Comparison of ENCODE assay signal across 14 mouse cellular contexts in genomic region chr13:43715466-43715865, GRCm38 (mm10).
"Had no signal": no experiment of that assay in that cellular context is flagged by ENCODE, and none has a peak within 500 bp of the region (broad histone marks: within the 10 kb centered on the region; RNA-seq: fewer than 3 reads in every experiment).

No protein-coding gene starts in this region.

- H3K4me3 ChIP-seq: limb, embryonic 10.5 days; limb, embryonic 13.5 days; liver, embryonic 12.5 days; liver, embryonic 15.5 days had no signal

- H3K9ac ChIP-seq: limb, embryonic 13.5 days; liver, embryonic 12.5 days; liver, embryonic 15.5 days had no signal

- H3K36me3 ChIP-seq: limb, embryonic 10.5 days; limb, embryonic 13.5 days; liver, embryonic 12.5 days; liver, embryonic 15.5 days had no signal

- H3K4me2 ChIP-seq: limb, embryonic 13.5 days; liver, embryonic 12.5 days; liver, embryonic 15.5 days; midbrain, embryonic 11.5 days had no signal

- H3K27ac ChIP-seq: kidney, postnatal 0 days; limb, embryonic 10.5 days; limb, embryonic 13.5 days; liver, embryonic 12.5 days; liver, embryonic 15.5 days had no signal

- DNase-seq: kidney, adult 2 months; kidney, postnatal 36 days; liver; lung, adult 18-20 months; lung, postnatal 14 days; lung, postnatal 4 days; midbrain, embryonic 14.5 days; thymus, postnatal 25 days had no signal

- H3K4me1 ChIP-seq: limb, embryonic 10.5 days; limb, embryonic 13.5 days; liver, embryonic 15.5 days had no signal

- ATAC-seq: liver, embryonic 12.5 days had no signal

- H3K9me3 ChIP-seq: limb, embryonic 10.5 days; limb, embryonic 13.5 days; liver, embryonic 12.5 days; liver, embryonic 15.5 days had no signal

- H3K27me3 ChIP-seq: limb, embryonic 13.5 days; liver, embryonic 12.5 days had no signal
